Mouse (Mus musculus): ENCODE data around the gene Slc11a1. TPM values are rescaled to one million over a fixed set of nuclear protein-coding genes. Genes with fewer than 3 reads are reported as not detected.
"Not testable (repeated sequence)": the region's sequence is repeated elsewhere in the genome, so short reads cannot be mapped to it uniquely, and the experiment has no call there.

Gene Slc11a1
- polyA plus RNA-seq, 1 experiment = 169 TPM

DNA sequence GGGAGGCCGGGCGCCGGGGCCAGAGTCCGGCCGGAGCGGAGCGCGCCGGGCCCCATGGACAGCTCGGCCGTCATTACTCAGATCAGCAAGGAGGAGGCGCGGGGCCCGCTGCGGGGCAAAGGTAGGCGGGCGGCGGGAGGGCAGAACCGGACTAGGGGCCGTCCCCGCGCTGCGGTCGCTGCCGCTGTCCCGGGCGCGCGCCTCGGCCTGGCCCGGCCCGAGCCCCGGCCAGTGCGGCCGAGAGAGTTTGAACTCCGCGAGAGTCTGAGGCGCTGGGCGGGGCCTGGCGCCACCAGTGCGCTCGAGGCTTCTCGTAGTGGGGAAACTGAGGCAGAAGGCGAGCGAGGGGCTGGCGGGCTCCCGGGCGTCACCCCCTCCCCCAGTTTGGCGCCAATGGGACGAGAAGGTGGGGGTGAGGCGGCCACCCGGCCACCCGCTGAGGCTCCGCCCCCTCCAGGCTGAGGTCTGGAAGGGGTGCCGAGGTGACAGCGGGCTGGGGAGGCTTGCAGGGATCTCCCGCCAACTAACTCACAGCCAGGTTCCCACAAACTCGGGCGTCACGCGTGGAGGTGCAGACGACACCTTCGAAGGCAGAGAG, 16.9 kb downstream of the Slc11a1 start:
- DNase-seq (ENCODE audit: low read depth in 1 of 2, low spot score in 2 of 2) = peak in 1 of 2 experiments; percentile 71
- peak overlapping the region; percentile 98 for H3K27ac ChIP-seq (ENCODE audit: insufficient read depth, low read length)

DNA sequence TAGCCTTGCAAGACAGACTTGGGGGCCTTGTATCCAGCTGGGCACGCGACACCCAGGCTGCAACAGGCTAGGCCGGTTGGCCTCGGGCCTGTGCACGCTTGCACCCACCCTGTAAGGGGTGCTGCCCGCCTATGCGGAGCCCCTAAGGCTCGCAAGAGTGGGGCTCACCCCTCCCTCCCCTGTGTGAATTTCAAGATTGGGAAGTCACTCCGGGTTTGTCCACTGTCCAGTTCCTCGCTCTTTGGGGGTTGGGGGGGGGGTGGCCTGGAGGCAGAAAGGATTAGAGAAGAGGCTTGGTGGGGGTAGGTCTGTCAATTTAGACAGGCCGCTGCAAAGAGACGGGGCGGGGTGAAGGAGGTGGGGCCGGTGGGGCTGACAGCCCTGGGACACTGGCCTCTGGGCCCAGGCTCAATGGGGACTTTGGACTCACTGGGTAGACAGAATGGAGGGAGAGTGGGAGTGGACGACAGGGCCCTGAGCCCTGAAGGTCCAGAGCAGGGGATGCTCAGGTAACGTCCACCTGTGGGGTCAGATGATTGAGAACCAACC, 17.5 kb downstream of the Slc11a1 start:
- H3K36me3 ChIP-seq (ENCODE audit: control insufficient read depth, insufficient read depth, low read length) = peaks cover 17% of the 10 kb centered on the region
- H3K4me3 ChIP-seq (ENCODE audit: extremely low read depth, insufficient read depth, insufficient read length) = peak overlapping the region; percentile 98
- TF ChIP-seq CTCF (IDR thresholded peaks at IDR 0.05; ENCODE audit: extremely low read depth, insufficient read depth, insufficient read length, insufficient replicate concordance) (no peak), POLR2A (IDR thresholded peaks at IDR 0.05; ENCODE audit: low read depth, low read length) (no peak)
- peaks cover 23% of the 10 kb centered on the region for H3K4me1 ChIP-seq (ENCODE audit: control insufficient read depth, insufficient read depth, insufficient read length)
- H3K27ac ChIP-seq (ENCODE audit: insufficient read depth, low read length) = peak overlapping the region; percentile 98
- H3K27me3 ChIP-seq (ENCODE audit: control insufficient read depth, insufficient read depth, low read length) = no peaks in the 10 kb centered on the region
- WGBS = 4% methylated on average over 16 of the region's 16 CpGs
- DNase-seq (ENCODE audit: low read depth in 1 of 2, low spot score in 2 of 2) = no peak

More for the DNA sequence above, 16.9 kb downstream of the Slc11a1 start:
- peak overlapping the region; percentile 98 for H3K4me3 ChIP-seq (ENCODE audit: extremely low read depth, insufficient read depth, insufficient read length)
- peaks cover 25% of the 10 kb centered on the region for H3K4me1 ChIP-seq (ENCODE audit: control insufficient read depth, insufficient read depth, insufficient read length)
- WGBS = under 1% methylated on average over 58 of the region's 63 CpGs
- TF ChIP-seq CTCF (IDR thresholded peaks at IDR 0.05; ENCODE audit: extremely low read depth, insufficient read depth, insufficient read length, insufficient replicate concordance) (no peak), POLR2A (IDR thresholded peaks at IDR 0.05; ENCODE audit: low read depth, low read length) (no peak; the same call in 1 of the 2 replicates)
- H3K27me3 ChIP-seq (ENCODE audit: control insufficient read depth, insufficient read depth, low read length) = no peaks in the 10 kb centered on the region
- peaks cover 17% of the 10 kb centered on the region for H3K36me3 ChIP-seq (ENCODE audit: control insufficient read depth, insufficient read depth, low read length)

DNA sequence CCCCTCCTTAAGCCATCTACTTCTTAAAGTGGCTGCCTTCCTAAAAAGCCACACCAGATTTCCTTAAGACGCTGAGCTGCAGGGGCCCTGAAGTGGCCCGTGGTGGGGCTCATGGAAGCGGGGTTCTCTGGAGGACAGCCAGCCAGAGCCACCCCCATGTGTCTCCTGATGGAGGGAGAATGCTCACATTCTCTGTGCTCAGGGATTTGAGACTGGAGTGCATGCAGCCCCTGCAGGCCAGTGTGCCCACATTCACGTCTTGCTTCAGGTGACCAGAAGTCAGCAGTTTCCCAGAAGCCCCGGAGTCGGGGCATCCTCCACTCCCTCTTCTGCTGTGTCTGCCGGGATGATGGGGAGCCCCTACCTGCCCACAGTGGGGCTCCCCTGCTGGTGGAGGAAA, 18.0 kb downstream of the Slc11a1 start:
- no peaks in the 10 kb centered on the region for H3K27me3 ChIP-seq (ENCODE audit: control insufficient read depth, insufficient read depth, low read length)
- H3K4me1 ChIP-seq (ENCODE audit: control insufficient read depth, insufficient read depth, insufficient read length) = peaks cover 18% of the 10 kb centered on the region
- H3K27ac ChIP-seq (ENCODE audit: insufficient read depth, low read length) = peak overlapping the region; percentile 26; the same call in 1 of the 2 replicates
- peaks cover 17% of the 10 kb centered on the region for H3K36me3 ChIP-seq (ENCODE audit: control insufficient read depth, insufficient read depth, low read length)
- no peak for DNase-seq (ENCODE audit: low read depth in 1 of 2, low spot score in 2 of 2)
- peak overlapping the region; percentile 98; the same call in 1 of the 2 replicates for H3K4me3 ChIP-seq (ENCODE audit: extremely low read depth, insufficient read depth, insufficient read length)
- no peak for TF ChIP-seq CTCF (IDR thresholded peaks at IDR 0.05; ENCODE audit: extremely low read depth, insufficient read depth, insufficient read length, insufficient replicate concordance)
- TF ChIP-seq POLR2A (IDR thresholded peaks at IDR 0.05; ENCODE audit: low read depth, low read length) = no peak
- 50% methylated on average over 7 of the region's 7 CpGs for WGBS

DNA sequence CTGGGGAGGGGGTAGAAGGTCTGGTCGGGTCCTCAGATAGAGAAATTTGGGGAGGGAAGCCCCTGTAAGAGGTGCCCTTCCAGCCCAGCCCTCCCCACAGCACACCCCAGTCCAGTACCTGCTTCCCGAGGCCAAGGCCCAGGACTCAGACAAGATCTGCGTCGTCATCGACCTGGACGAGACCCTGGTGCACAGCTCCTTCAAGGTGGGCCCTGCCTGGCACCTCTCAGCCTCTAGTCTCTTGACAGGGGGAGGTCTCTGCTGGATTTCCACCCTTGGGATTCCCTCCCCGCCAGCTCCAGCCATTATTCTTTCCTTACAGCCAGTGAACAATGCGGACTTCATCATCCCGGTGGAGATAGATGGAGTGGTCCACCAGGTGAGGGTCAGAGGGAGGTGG, 18.7 kb downstream of the Slc11a1 start:
- TF ChIP-seq CTCF (IDR thresholded peaks at IDR 0.05; ENCODE audit: extremely low read depth, insufficient read depth, insufficient read length, insufficient replicate concordance) (no peak), POLR2A (IDR thresholded peaks at IDR 0.05; ENCODE audit: low read depth, low read length) (no peak)
- Histone ChIP-seq H3K4me1 (ENCODE audit: control insufficient read depth, insufficient read depth, insufficient read length) (peaks cover 18% of the 10 kb centered on the region), H3K36me3 (ENCODE audit: control insufficient read depth, insufficient read depth, low read length) (peaks cover 17% of the 10 kb centered on the region), H3K27me3 (ENCODE audit: control insufficient read depth, insufficient read depth, low read length) (no peaks in the 10 kb centered on the region), H3K27ac (ENCODE audit: insufficient read depth, low read length) (no peak overlapping the region), H3K4me3 (ENCODE audit: extremely low read depth, insufficient read depth, insufficient read length) (no peak overlapping the region)
- 92% methylated on average over 9 of the region's 9 CpGs for WGBS
- DNase-seq (ENCODE audit: low read depth in 1 of 2, low spot score in 2 of 2) = no peak

DNA sequence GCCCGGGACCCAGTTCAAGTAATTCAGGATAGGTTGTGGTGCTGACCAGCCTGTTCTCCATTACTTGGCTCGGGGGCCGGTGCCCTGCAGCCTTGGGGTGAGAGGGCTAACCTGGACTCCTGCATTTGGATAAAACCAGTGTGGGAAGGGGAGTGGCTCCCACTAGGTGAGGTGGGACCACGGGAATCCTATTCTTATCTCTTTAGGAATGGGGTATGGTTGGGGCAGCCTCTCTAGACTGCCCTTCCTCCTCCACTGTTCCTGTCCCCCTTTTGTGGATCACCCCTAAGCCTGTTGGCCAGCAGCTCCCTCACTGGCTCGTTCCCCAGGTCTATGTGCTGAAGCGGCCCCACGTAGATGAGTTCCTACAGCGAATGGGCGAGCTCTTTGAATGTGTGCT, 19.3 kb downstream of the Slc11a1 start:
- no peak for DNase-seq (ENCODE audit: low read depth in 1 of 2, low spot score in 2 of 2)
- Histone ChIP-seq H3K4me1 (ENCODE audit: control insufficient read depth, insufficient read depth, insufficient read length) (peaks cover 15% of the 10 kb centered on the region), H3K36me3 (ENCODE audit: control insufficient read depth, insufficient read depth, low read length) (peaks cover 17% of the 10 kb centered on the region), H3K27ac (ENCODE audit: insufficient read depth, low read length) (no peak overlapping the region), H3K4me3 (ENCODE audit: extremely low read depth, insufficient read depth, insufficient read length) (no peak overlapping the region), H3K27me3 (ENCODE audit: control insufficient read depth, insufficient read depth, low read length) (no peaks in the 10 kb centered on the region)
- WGBS = 95% methylated on average over 9 of the region's 9 CpGs
- no peak for TF ChIP-seq CTCF (IDR thresholded peaks at IDR 0.05; ENCODE audit: extremely low read depth, insufficient read depth, insufficient read length, insufficient replicate concordance)
- no peak for TF ChIP-seq POLR2A (IDR thresholded peaks at IDR 0.05; ENCODE audit: low read depth, low read length)

DNA sequence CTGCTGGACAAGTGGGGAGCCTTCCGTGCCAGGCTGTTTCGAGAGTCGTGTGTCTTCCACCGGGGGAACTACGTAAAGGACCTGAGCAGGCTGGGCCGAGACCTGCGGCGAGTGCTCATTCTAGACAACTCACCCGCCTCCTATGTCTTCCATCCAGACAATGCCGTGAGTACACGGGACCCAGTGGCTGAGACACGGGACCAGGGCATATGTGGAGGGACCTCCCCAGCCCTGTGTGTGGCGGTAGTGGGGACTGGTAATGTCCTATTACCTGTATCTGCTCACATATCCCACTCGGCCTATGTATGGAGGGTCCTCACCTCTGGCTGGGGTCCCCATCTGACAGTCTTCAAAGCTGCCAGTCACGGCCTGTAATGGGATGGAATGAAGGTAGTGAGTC, 19.9 kb downstream of the Slc11a1 start:
- peaks cover 17% of the 10 kb centered on the region for H3K36me3 ChIP-seq (ENCODE audit: control insufficient read depth, insufficient read depth, low read length)
- H3K27me3 ChIP-seq (ENCODE audit: control insufficient read depth, insufficient read depth, low read length) = no peaks in the 10 kb centered on the region
- 97% methylated on average over 15 of the region's 15 CpGs for WGBS
- DNase-seq (ENCODE audit: low read depth in 1 of 2, low spot score in 2 of 2) = no peak
- peaks cover 10% of the 10 kb centered on the region; the same call in 1 of the 2 replicates for H3K4me1 ChIP-seq (ENCODE audit: control insufficient read depth, insufficient read depth, insufficient read length)
- H3K27ac ChIP-seq (ENCODE audit: insufficient read depth, low read length) = no peak overlapping the region
- TF ChIP-seq POLR2A (IDR thresholded peaks at IDR 0.05; ENCODE audit: low read depth, low read length) (no peak), CTCF (IDR thresholded peaks at IDR 0.05; ENCODE audit: extremely low read depth, insufficient read depth, insufficient read length, insufficient replicate concordance) (no peak)
- H3K4me3 ChIP-seq (ENCODE audit: extremely low read depth, insufficient read depth, insufficient read length) = no peak overlapping the region

DNA sequence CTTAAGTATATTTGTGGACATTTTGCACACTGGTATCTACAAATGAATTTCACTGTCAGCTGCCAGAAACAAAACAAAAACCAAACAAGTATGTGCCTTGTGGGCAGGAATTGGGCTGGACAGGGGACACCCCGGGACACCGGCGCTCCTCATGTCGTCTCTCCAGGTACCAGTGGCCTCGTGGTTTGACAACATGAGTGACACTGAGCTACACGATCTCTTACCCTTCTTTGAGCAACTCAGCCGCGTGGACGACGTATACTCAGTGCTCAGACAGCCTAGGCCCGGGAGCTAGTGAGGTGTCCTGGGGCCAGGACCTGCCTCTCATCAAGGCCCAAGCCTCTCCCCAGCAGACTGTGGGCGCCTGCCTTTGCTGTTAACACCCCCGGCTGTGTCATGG, 20.3 kb downstream of the Slc11a1 start:
- 93% methylated on average over 12 of the region's 13 CpGs for WGBS

DNA sequence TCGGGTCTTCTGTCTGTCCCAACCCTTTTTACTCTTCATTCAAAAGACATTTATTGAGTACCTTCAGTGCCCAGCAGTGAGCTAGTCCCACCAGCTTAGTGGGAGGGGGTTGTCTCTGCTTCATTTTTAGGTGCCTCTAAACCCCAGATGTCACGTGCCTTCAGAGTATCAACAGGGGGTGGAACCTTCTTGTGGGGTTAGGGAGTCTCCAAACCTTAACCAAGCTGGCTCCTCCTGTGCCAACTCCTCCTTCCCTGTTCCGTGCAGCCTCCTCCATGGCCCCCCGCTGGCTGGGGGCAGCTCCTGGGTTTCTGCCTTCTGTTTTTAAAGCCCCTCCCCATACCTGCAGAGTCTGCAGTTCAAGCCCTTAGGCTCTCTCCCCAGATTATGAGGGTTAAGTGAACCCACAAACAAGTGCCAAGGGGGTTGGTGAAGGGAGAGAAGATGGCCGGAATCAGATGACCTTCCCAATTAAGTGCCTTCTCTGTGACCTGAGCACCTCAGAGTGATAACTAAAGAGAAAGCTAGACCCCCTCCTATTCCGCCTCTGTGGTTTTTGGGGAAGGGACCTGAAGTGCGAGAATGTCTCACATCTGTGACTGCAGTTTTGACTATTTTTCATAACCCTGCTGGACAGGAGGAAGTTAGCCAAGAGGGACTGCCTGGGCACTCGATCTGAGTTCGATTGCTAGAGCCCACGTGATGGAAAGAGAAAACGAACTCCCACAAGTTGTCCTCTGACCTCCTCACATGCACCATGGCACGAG, 21.6 kb downstream of the Slc11a1 start:
- Histone ChIP-seq H3K4me3 (ENCODE audit: extremely low read depth, insufficient read depth, insufficient read length) (peak overlapping the region; percentile 73), H3K36me3 (ENCODE audit: control insufficient read depth, insufficient read depth, low read length) (peaks cover 17% of the 10 kb centered on the region), H3K27ac (ENCODE audit: insufficient read depth, low read length) (peak overlapping the region; percentile 80)
- H3K27me3 ChIP-seq (ENCODE audit: control insufficient read depth, insufficient read depth, low read length); DNase-seq (ENCODE audit: low read depth in 1 of 2, low spot score in 2 of 2); H3K4me1 ChIP-seq (ENCODE audit: control insufficient read depth, insufficient read depth, insufficient read length): not testable (repeated sequence)
- WGBS = 19% methylated on average over 12 of the region's 12 CpGs

More for the DNA sequence above, 20.3 kb downstream of the Slc11a1 start:
- Histone ChIP-seq H3K27me3 (ENCODE audit: control insufficient read depth, insufficient read depth, low read length) (no peaks in the 10 kb centered on the region), H3K4me1 (ENCODE audit: control insufficient read depth, insufficient read depth, insufficient read length) (peaks cover 9% of the 10 kb centered on the region; the same call in 1 of the 2 replicates), H3K36me3 (ENCODE audit: control insufficient read depth, insufficient read depth, low read length) (peaks cover 17% of the 10 kb centered on the region), H3K4me3 (ENCODE audit: extremely low read depth, insufficient read depth, insufficient read length) (no peak overlapping the region), H3K27ac (ENCODE audit: insufficient read depth, low read length) (no peak overlapping the region)
- TF ChIP-seq POLR2A (IDR thresholded peaks at IDR 0.05; ENCODE audit: low read depth, low read length) (no peak), CTCF (IDR thresholded peaks at IDR 0.05; ENCODE audit: extremely low read depth, insufficient read depth, insufficient read length, insufficient replicate concordance) (no peak)
- no peak for DNase-seq (ENCODE audit: low read depth in 1 of 2, low spot score in 2 of 2)

Measured in spleen, adult 2 months (tissue).